Mouse (Mus musculus) thymus, postnatal 10 days (tissue): ENCODE data around the gene Gm15517.
"Not testable (repeated sequence)": the region's sequence is repeated elsewhere in the genome, so short reads cannot be mapped to it uniquely, and the experiment has no call there.

Experiments used
- DNase-seq, 2 experiments: peaks; one replicate each; pipeline ENCODE4 v3.0.0; 2021; ENCODE audit warnings: low spot score in 2 of 2

The Gm15517 gene

GRCm38 (mm10) chr7:44269397-44269796, 8.2 kb downstream of the Gm15517 start:
- no peak for DNase-seq

- DNase-seq = no peak
Observed at GRCm38 (mm10) chr7:44271309-44271708, 10.1 kb downstream of the Gm15517 start.

GRCm38 (mm10) chr7:44272546-44272945, 11.3 kb downstream of the Gm15517 start:
- no peak for DNase-seq

GRCm38 (mm10) chr7:44273446-44273845, 12.2 kb downstream of the Gm15517 start:
- DNase-seq = no peak

GRCm38 (mm10) chr7:44274096-44274495, 12.8 kb downstream of the Gm15517 start:
- no peak for DNase-seq

- no peak for DNase-seq
Observed at GRCm38 (mm10) chr7:44275546-44275945, 14.3 kb downstream of the Gm15517 start.

- no peak for DNase-seq
Observed at GRCm38 (mm10) chr7:44276461-44277249, 15.4 kb downstream of the Gm15517 start.

GRCm38 (mm10) chr7:44277250-44277622, 16.0 kb downstream of the Gm15517 start:
- no peak for DNase-seq

- no peak for DNase-seq
Observed at GRCm38 (mm10) chr7:44280959-44281358, 19.7 kb downstream of the Gm15517 start.

- no peak for DNase-seq
Observed at GRCm38 (mm10) chr7:44281586-44281985, 20.3 kb downstream of the Gm15517 start.

GRCm38 (mm10) chr7:44287760-44288159, 26.5 kb downstream of the Gm15517 start:
- DNase-seq = no peak

GRCm38 (mm10) chr7:44290986-44291385, 29.7 kb downstream of the Gm15517 start:
- no peak for DNase-seq

- DNase-seq = no peak
Observed at GRCm38 (mm10) chr7:44291418-44291817, 30.2 kb downstream of the Gm15517 start.

- not testable (repeated sequence) for DNase-seq
Observed at GRCm38 (mm10) chr7:44297501-44297900, 36.3 kb downstream of the Gm15517 start.

GRCm38 (mm10) chr7:44303346-44304340, 42.4 kb downstream of the Gm15517 start:
- DNase-seq = no peak

GRCm38 (mm10) chr7:44304463-44304774, 43.2 kb downstream of the Gm15517 start:
- DNase-seq = no peak

- DNase-seq = peak; percentile 93 to 94
Observed at GRCm38 (mm10) chr7:44304775-44305641, 43.8 kb downstream of the Gm15517 start.

GRCm38 (mm10) chr7:44305686-44306085, 44.4 kb downstream of the Gm15517 start:
- DNase-seq = no peak

- no peak for DNase-seq
Observed at GRCm38 (mm10) chr7:44306516-44307240, 45.4 kb downstream of the Gm15517 start, which contains the start of gene Clec11a. TSS of gene Clec11a (minus strand) at chr7:44306902.

- DNase-seq = no peak
Observed at GRCm38 (mm10) chr7:44307261-44308020, 46.2 kb downstream of the Gm15517 start.
